Mouse (Mus musculus) right cerebral cortex, postnatal 36 days (tissue): Measurements from ENCODE around the gene Zfp653.
"Not testable (repeated sequence)": the region's sequence is repeated elsewhere in the genome, so short reads cannot be mapped to it uniquely, and the experiment has no call there.

ENCODE experiments used
- DNase-seq, 2 experiments: peaks; one replicate each; pipeline ENCODE4 v3.0.0; 2022; ENCODE audit warnings: low spot score in 2 of 2, mixed read lengths in 1 of 2

The Zfp653 gene

GRCm38 (mm10) chr9:22070791-22071573, at the start of gene Zfp653, which contains the start of gene Gm49318:
TSS of gene Zfp653 (minus strand) at chr9:22071376.
TSS of gene Gm49318 (minus strand) at chr9:22071259.
- DNase-seq, result peak; percentile 96

GRCm38 (mm10) chr9:22119543-22119942, 48.4 kb upstream of the Zfp653 start:
- peak; percentile 18 to 64 for DNase-seq

DNA sequence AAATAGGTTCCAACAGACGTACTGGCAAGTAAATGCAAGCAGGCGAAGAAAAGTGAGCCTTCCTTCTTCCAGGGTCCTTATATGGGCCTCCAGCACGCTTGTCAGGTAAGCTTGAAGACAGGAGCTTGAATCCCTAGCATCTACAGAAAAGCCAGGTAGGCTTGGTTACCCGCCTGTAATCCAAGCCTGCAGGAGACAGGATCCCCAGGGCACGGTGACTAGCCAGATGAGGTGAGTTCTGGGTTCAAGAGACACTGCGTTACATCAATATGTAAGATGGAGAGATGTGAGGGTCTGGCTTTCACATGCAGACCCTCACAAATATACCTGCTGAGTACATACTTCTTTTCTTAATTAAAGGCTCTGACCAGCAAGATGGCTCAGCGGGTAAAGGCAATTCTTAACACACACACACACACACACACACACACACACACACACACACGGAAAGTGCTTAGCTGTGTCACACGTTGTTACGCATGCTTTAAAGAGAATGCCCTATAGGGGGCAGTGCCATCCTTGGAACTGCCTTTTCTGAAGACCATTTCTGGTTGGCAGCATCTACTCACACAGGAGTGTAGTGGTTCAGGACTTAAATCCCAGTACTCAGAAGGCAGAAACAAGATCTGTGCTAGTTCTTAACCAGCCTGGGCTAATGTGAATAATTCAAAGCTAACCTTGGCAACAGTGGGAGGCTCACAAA, 46.7 kb upstream of the Zfp653 start:
- peak; percentile 18 to 22 for DNase-seq

DNA sequence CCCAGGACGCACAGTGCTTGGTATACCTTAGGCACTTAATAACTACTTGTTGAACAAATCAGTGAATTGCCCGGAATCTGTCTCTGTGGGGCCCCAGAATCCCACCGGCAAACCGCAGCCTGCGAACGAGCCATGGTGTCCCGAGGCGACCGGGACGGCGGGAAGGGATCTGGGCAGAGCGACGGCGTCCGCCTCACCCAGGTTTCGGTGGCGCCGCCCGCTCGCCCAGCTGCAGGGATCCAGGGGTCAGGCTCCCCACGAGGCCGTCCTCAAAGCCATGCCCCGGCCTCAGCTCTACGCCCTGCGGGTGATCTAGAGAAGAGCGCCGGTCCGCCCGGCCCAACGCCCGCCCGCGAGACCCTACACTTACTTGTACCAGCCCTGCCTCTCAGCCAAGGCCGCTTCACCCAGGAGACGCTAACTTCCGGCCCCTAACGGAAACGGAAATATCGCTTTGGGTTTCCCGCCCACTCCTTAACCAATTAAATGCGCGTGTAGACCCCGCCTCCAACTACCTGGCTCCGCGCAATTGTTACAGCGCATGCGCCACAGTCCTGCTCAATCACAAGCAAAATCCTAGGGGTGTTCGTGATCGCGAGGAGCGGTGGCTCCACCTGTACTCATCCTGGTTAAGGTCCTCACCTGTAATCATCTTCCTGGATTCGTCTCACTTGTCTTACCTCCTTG, 45.7 kb upstream of the Zfp653 start, which contains the start of gene Elof1:
Gene Elof1, minus strand, starts transcription at position 433 of the 687 bp plus-strand sequence.
- DNase-seq, result peak; percentile 90 to 94

GRCm38 (mm10) chr9:22116086-22116485, 44.9 kb upstream of the Zfp653 start:
- no peak for DNase-seq

DNA sequence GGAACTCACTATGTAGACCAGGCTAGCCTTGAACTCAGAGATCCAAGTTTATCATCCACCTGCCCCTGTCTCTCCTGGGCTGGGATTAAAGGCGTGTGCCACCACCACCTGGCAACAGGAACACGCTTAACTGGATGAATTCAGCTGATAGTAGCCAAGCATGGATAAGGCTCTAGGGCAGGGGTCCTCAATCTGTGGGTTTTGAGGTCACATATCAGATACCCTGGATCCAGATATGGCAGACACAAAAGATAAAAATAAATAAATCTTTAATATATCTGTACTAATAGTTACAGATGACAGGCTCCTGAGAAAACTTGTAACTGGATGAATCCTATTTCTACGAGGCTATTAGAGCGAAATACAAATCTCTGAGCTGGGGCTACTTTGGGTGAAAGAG, 44.5 kb upstream of the Zfp653 start:
- DNase-seq, result no peak

DNA sequence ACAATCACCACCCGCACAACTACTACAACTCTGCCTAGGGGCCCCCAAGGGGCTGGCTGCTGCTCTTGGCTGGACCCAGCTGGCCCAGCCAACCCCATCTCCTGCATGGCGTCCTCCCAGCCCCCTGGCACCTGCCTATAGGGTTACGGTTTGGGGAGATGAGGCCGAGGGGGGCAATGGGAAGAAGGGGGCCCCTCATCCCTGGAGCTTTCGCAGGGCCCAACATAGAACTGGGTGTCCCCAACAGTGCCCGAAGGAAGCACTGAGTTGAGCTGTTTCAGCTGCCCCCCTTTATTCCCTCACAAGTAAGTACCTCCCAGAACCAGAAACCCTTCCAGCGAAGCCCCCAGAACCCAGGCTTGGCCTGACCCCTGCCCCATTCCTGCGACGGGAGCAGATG, 37.0 kb upstream of the Zfp653 start:
- no peak for DNase-seq

GRCm38 (mm10) chr9:22099922-22100321, 28.7 kb upstream of the Zfp653 start:
- no peak for DNase-seq

DNA sequence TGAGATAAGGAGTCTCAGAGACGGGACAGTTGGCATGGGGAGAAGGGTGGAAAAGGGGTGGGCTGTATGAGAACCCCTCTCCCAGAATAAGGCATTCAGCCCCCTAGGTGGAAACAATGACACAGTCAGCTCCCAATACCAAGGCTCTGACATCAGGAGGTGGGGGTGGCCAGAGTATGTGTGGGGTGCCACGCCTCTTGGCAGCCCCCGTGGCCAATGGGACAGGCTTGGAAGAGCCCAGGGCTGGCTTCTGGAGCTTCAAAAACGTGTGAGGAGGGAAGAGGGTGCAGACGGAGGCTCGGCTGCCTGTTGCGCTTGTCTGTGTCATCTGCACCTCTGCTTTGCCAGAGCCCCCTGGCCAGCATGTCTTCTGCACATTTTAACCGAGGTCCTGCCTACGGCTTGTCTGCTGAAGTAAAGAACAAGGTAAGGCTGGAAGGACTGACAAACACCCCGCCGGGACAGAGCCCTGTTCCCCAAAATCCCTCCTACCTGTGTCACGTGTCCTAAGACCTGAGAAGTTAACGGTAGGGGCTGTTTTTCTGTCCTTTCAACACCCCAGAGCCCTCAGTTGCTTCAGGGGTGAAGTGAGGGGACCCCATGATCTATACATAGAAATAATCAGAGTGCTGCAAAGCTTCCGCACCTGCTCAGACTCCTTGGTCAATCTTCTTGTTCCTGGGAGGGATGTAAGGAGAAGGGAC, 28.0 kb upstream of the Zfp653 start, which contains the start of gene Cnn1:
Gene Cnn1, plus strand, starts transcription at position 224 of the 704 bp plus-strand sequence.
- DNase-seq, result no peak

DNA sequence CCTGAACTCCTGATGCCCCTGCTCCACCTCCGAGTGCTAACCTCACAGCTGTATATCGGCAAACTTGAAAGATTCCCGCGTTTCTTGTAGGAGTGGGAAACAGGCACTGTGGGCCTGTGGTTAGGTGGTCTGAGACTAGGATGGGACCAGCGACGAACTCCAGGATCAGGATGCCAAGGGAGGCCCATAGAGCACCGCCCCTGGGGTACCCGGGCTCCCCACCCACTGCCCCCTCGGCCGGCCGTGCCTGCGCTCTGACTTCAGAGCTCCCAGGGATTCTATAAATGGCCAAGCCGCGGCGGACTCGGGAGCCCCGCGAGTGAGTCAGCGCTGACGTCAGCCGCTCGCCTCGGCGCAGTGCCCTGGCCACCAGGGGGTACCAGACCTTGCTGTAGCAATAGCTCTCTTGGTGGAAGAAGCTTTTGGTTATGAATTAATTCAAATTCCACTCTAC, 24.7 kb upstream of the Zfp653 start:
- peak; percentile 66 to 70 for DNase-seq

GRCm38 (mm10) chr9:22092746-22093145, 21.6 kb upstream of the Zfp653 start:
- no peak for DNase-seq

DNA sequence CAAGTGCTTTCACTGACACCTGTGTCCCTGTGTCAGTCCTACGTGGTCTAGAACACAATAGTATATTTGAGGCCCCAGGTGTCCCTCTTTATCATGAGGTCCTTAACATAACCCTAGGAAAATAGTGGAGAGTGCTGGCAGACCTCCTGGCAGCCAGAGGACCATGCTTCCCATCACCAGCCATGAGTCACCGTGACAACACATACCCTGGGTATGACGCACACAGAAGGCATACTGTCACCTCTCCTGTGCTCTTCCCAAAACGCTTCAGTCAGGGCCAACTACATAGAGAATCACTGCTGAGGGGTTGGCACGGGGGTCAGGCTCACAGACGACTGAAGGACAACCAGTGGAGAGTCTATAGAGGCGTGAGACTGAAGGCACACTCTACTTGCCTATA, 18.8 kb upstream of the Zfp653 start:
- no peak for DNase-seq

DNA sequence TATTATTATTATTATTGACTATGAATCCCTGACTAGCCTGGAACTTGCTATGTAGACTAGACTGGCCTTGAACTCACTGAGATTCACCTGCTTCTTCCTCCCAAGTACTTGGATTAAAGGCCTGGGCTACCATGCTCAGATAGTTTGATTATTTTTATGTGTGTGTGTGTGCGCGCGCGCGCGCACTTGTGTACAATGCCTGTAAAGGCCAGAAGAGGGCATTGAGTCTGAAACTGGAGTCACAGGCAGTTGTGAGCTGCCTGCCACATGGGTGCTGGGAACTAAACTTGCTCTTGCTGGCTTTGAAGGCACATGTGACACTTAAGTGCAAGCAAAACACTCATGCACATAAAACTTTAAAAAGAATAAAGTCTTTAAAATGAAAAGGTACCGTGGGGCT, 18.1 kb upstream of the Zfp653 start:
- DNase-seq, result no peak

DNA sequence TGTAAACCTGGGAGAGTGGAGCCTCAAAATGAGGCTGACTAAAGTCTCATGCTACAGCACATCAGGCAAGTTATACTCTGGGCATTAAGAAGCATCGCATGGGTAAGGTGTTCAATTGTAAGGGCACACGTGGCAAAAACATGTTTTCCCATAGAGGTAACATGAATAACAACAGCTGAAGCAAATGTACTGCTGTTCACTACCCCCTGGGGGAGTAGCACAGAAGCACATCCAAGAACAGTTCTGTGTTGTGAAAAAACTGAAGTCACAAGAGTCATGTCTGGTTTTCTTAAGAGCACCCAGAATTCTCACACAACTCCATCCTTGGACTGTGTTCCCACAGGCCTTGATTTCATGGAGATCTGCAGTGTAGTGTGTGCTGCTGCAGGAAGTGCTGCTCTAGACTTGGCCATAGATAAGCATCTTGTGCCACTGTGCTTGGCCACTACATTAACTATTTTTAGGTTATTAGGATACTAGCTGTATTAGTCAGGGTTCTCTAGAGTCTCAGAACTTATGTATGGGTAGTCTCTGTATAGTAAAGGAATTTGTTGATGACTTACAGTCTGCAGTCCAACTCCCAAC, 15.9 kb upstream of the Zfp653 start:
- DNase-seq, result no peak

- no peak for DNase-seq
Observed at GRCm38 (mm10) chr9:22086012-22086411, 14.8 kb upstream of the Zfp653 start.

DNA sequence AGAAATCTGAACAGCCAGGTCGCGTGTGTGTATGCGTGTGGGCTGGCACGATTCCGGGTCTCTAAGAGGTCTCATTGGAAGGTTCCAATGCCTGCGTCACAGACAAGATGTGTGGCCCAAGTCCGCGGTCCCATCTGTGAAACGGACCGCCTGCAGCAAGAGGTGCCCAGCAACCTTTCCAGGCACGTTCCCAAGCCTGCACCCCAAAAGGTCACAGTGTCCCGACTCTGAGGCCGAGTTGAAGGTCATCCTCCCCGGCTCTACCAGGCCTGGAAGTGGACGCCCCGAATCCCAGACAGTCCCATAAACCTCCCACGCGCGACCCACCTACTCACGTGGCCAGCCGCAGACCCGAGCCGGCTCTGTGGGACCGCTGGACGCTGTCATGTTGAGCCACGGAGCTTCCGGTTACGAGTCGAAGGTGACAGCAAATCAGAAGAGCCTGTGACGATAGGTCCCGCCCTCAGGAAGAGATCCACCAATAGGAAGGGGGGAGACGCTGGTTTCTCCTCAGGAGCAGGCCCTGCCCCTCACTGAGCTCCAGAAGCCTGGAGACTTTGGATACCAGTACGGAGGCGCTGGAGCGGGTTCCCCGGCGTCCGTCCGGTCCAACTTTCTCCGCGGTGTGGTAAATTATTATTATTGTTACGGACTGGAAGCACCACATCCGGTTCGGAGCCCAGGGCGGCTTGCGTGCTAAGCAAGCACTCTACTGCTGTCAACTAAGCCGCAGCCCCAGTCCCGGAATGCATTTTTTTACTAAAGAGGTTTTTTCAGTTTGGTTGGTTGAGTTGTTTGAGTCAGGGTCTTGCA, 14.1 kb upstream of the Zfp653 start, which contains the start of gene Ecsit:
Gene Ecsit, minus strand, starts transcription at position 417 of the 813 bp plus-strand sequence.
- peak; percentile 96 to 97 for DNase-seq

- DNase-seq, result no peak
Observed at GRCm38 (mm10) chr9:22084667-22085021, 13.5 kb upstream of the Zfp653 start.

DNA sequence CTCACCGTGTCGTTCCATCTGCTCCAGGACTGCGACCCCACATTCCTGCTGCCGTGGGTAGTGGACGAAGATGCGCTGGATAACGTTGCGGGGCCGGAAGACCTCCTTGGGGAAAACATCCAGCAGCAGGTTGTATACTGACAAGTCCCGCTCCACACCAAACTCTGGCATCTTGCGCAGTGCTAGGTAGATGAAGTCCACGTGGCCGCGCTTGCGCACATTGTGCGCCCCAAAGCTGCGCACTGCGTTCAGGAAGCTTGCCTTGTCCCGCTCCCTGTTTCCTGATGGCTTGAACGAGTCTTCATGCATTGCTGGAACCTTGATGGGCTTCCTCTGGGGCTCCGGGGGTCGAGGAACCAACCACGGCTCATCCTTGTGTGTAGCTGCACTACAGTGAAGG, 5.0 kb upstream of the Zfp653 start:
- no peak for DNase-seq

GRCm38 (mm10) chr9:22075778-22076177, 4.6 kb upstream of the Zfp653 start:
- DNase-seq, result not testable (repeated sequence)

GRCm38 (mm10) chr9:22072276-22072675, 1.1 kb upstream of the Zfp653 start:
- no peak for DNase-seq
